Mouse (Mus musculus) testis, adult 2 months (tissue): ENCODE results near the gene Ankzf1. TPM values are rescaled to one million over a fixed set of nuclear protein-coding genes. Genes with fewer than 3 reads are reported as not detected.

Source experiments
- H3K27ac ChIP-seq: fragments of 200-500 bp; 2 replicates; pipeline ENCODE4 v1.5.1; 2012; ENCODE audit warnings: low read depth, low read length; ENCODE audit not compliant: control insufficient read depth, insufficient read depth
- H3K27me3 ChIP-seq: fragments of 200-500 bp; 2 replicates; pipeline ENCODE4 v1.6.1; 2012; ENCODE audit warnings: mild to moderate bottlenecking, low read length, moderate library complexity; ENCODE audit not compliant: control insufficient read depth, insufficient read depth
- H3K36me3 ChIP-seq: fragments of 200-500 bp; 2 replicates; pipeline ENCODE4 v1.6.1; 2012; ENCODE audit warnings: mild to moderate bottlenecking, low read length; ENCODE audit not compliant: control insufficient read depth, insufficient read depth
- H3K4me1 ChIP-seq: fragments of 200-500 bp; 2 replicates; pipeline ENCODE4 v1.6.1; 2012; ENCODE audit warnings: low read length; ENCODE audit not compliant: control insufficient read depth, insufficient read depth
- H3K4me3 ChIP-seq: fragments of 200-500 bp; 2 replicates; pipeline ENCODE4 v1.5.1; 2012; ENCODE audit warnings: low read depth, mild to moderate bottlenecking, low read length, moderate library complexity, mixed read lengths; ENCODE audit not compliant: control insufficient read depth
- CTCF ChIP-seq: fragments of 200-500 bp; IDR thresholded peaks from 2 replicates; pipeline ENCODE4 v1.5.1; 2012; ENCODE audit warnings: low read depth, mild to moderate bottlenecking, inconsistent platforms, low read length, moderate library complexity; ENCODE audit not compliant: control insufficient read depth, insufficient read depth, insufficient replicate concordance
- POLR2A ChIP-seq: fragments of 200-500 bp; IDR thresholded peaks from 2 replicates; pipeline ENCODE4 v1.6.1; 2012; ENCODE audit warnings: low read depth, mild to moderate bottlenecking, inconsistent platforms, low read length, moderate library complexity; ENCODE audit not compliant: control insufficient read depth
- polyA plus RNA-seq: library from polyadenylated mRNA; depleted of rRNA; stranded (reverse); fragments of >200 nt; gene quantifications from 2 replicates; pipeline ENCODE4 v1.2.3, GENCODE M21; 2012

Gene Ankzf1
- polyA plus RNA-seq, 1 experiment: 5.4 TPM

- TF ChIP-seq POLR2A (no peak), CTCF (no peak)
- Histone ChIP-seq H3K27me3 (no peaks in the 10 kb centered on the region), H3K36me3 (peaks cover 2% of the 10 kb centered on the region; the same call in 1 of the 2 replicates), H3K27ac (no peak overlapping the region), H3K4me3 (no peak overlapping the region), H3K4me1 (peaks cover 13% of the 10 kb centered on the region)
Observed at GRCm38 (mm10) chr1:75213096-75213495, 21.1 kb downstream of the Ankzf1 start.

- Histone ChIP-seq H3K4me3 (no peak overlapping the region), H3K27ac (no peak overlapping the region), H3K27me3 (peaks cover 2% of the 10 kb centered on the region), H3K36me3 (peaks cover under 1% of the 10 kb centered on the region; the same call in 1 of the 2 replicates), H3K4me1 (peaks cover 21% of the 10 kb centered on the region)
- TF ChIP-seq CTCF: no peak
- no peak for TF ChIP-seq POLR2A
Observed at GRCm38 (mm10) chr1:75214442-75214841, 22.5 kb downstream of the Ankzf1 start.

GRCm38 (mm10) chr1:75214886-75215285 is 22.9 kb downstream of the Ankzf1 start:
- TF ChIP-seq POLR2A (no peak), CTCF (no peak)
- peaks cover 23% of the 10 kb centered on the region for H3K4me1 ChIP-seq
- no peak overlapping the region for H3K27ac ChIP-seq
- H3K4me3 ChIP-seq: no peak overlapping the region
- H3K27me3 ChIP-seq: peaks cover 4% of the 10 kb centered on the region
- H3K36me3 ChIP-seq: no peaks in the 10 kb centered on the region; the same call in 1 of the 2 replicates

- Histone ChIP-seq H3K27ac (no peak overlapping the region), H3K4me1 (peaks cover 23% of the 10 kb centered on the region), H3K36me3 (no peaks in the 10 kb centered on the region; the same call in 1 of the 2 replicates), H3K4me3 (no peak overlapping the region), H3K27me3 (peaks cover 4% of the 10 kb centered on the region)
- no peak for TF ChIP-seq POLR2A
- no peak for TF ChIP-seq CTCF
Observed at GRCm38 (mm10) chr1:75215785-75216184, 23.8 kb downstream of the Ankzf1 start.

GRCm38 (mm10) chr1:75216797-75217585 is 25.0 kb downstream of the Ankzf1 start:
- TF ChIP-seq CTCF (no peak), POLR2A (no peak)
- Histone ChIP-seq H3K4me3 (peak overlapping the region; percentile 82), H3K4me1 (peaks cover 19% of the 10 kb centered on the region), H3K27me3 (peaks cover 4% of the 10 kb centered on the region), H3K36me3 (no peaks in the 10 kb centered on the region; the same call in 1 of the 2 replicates), H3K27ac (no peak overlapping the region)

- H3K27ac ChIP-seq: no peak overlapping the region
- no peaks in the 10 kb centered on the region for H3K36me3 ChIP-seq
- no peak for TF ChIP-seq CTCF
- no peak for TF ChIP-seq POLR2A
- H3K27me3 ChIP-seq: peaks cover 4% of the 10 kb centered on the region
- peak overlapping the region; percentile 82 for H3K4me3 ChIP-seq
- peaks cover 18% of the 10 kb centered on the region for H3K4me1 ChIP-seq
Observed at GRCm38 (mm10) chr1:75217893-75218226, 25.9 kb downstream of the Ankzf1 start.

- Histone ChIP-seq H3K36me3 (no peaks in the 10 kb centered on the region), H3K4me3 (peak overlapping the region; percentile 82), H3K27me3 (peaks cover 4% of the 10 kb centered on the region), H3K4me1 (peaks cover 18% of the 10 kb centered on the region), H3K27ac (no peak overlapping the region)
- TF ChIP-seq CTCF (no peak), POLR2A (no peak)
Observed at GRCm38 (mm10) chr1:75218227-75219001, 26.5 kb downstream of the Ankzf1 start.
